Comparison of ENCODE assay signal across 9 mouse cellular contexts in the genomic region with DNA sequence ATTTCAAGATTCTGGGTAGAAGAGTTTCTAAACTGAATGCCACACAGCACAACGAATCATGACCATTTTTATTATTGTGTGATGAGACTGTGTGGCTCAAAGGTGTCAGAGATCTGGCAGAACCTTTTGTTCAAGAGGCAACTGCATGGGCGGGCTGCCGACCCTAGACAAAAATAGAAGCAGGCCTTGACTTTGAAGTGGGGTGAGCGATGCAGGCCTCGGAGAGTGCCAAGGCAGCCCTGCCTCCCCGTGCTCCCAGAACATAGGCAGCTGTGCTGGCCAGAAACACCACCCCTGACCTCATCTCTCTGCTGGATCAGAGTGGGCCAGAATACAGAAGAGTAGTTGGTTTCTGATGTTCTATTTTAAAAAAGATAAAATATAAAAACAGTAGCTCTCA. TPM values are rescaled to one million over a fixed set of nuclear protein-coding genes. Genes with fewer than 3 reads are reported as not detected.
DNase-seq lines count a peak whose midpoint lies in the region; ATAC-seq and TF ChIP-seq lines count a peak whose summit lies in the region.
"Had no signal": no experiment of that assay in that cellular context is flagged by ENCODE, and none has a peak within 500 bp of the region (broad histone marks: within the 10 kb centered on the region; RNA-seq: fewer than 3 reads in every experiment).

No protein-coding gene starts in this region.

- H3K9me3 ChIP-seq in heart, embryonic 13.5 days = no peaks in the 10 kb centered on the region

- peak overlapping the region; percentile 52; the same call in 1 of the 2 replicates for H3K9ac ChIP-seq in heart, embryonic 13.5 days

- no peak; the same call in 1 of the 2 replicates for ATAC-seq in heart, embryonic 13.5 days (ENCODE audit: extremely low read depth, insufficient number of reproducible peaks, low FRiP score, low TSS enrichment)
- no peak for ATAC-seq in activated CD4-positive, CD25-positive, alpha-beta regulatory T cell, adult 4 months

- DNase-seq in left cerebral cortex, adult 2 months (ENCODE audit: extremely low spot score in 1 of 2, low spot score in 2 of 2) = no peak
- no peak for DNase-seq in left cerebral cortex, adult 9 months (ENCODE audit: low spot score in 2 of 2)
- peak; percentile 18 to 27 for DNase-seq in adrenal gland, postnatal 4 days (ENCODE audit: low spot score in 2 of 2)
- peak; percentile 82 for DNase-seq in lung, postnatal 25 days (ENCODE audit: low spot score)
- no peak for DNase-seq in left cerebral cortex, adult 18-20 months (ENCODE audit: low spot score in 2 of 2)
- DNase-seq in left cerebral cortex, adult 11 months (ENCODE audit: low spot score) = no peak

- no peak for TF ChIP-seq CTCF in left cerebral cortex, adult 2 months (IDR thresholded peaks at IDR 0.05)

- H3K4me1 ChIP-seq in heart, embryonic 13.5 days = peaks cover 40% of the 10 kb centered on the region

- H3K27me3 ChIP-seq in heart, embryonic 13.5 days (replicated peaks) = no peaks in the 10 kb centered on the region

- WGBS in heart, embryonic 13.5 days = 11% methylated on average over 6 of the region's 6 CpGs

- peak overlapping the region; percentile 44; the same call in 1 of the 2 replicates for H3K27ac ChIP-seq in left cerebral cortex, adult 2 months
- peak overlapping the region; percentile 93 for H3K27ac ChIP-seq in heart, embryonic 13.5 days (replicated peaks)

- peak overlapping the region; percentile 40 for H3K4me2 ChIP-seq in heart, embryonic 13.5 days

- H3K4me3 ChIP-seq in left cerebral cortex, adult 2 months = no peak overlapping the region
- no peak overlapping the region for H3K4me3 ChIP-seq in heart, embryonic 13.5 days

- no peaks in the 10 kb centered on the region for H3K36me3 ChIP-seq in heart, embryonic 13.5 days

- intact Hi-C loops in left cerebral cortex, adult 2 months (cut with DNase I) = no loop called here

RNA-seq across cellular contexts. Expression of gene Myoz2, which starts 57.6 kb away (rescaled TPM):
- not detected for total RNA-seq in left cerebral cortex, adult 2 months (2021)
- 10 to 100 TPM in 1 of 2 experiments, 1 to 10 TPM in 1; 6.6 to 19.0 TPM for total RNA-seq in adrenal gland, postnatal 4 days (2021)
- polyA plus RNA-seq in heart, embryonic 13.5 days (2015; fragmentation: Nextera tagmentation; extraction: Ambion mirVana) = 166 and 204 TPM in 2 replicates
- polyA plus RNA-seq in activated CD4-positive, CD25-positive, alpha-beta regulatory T cell, adult 4 months (2017; shearing (Covaris generic)) = not detected
- total RNA-seq in left cerebral cortex, adult 18-20 months (2021) = under 1 TPM in 1 of 2 experiments, not detected in 1; 0.54 TPM
- total RNA-seq: MEL had no signal

Comparison
In these comparisons a context has a peak if more than half of its experiments do, and no peak if none do; other contexts are left out.
1. DNase-seq: peak in adrenal gland, postnatal 4 days (2 of 2) and lung, postnatal 25 days (single experiment); none in left cerebral cortex, adult 2 months (0 of 2), left cerebral cortex, adult 9 months (0 of 2), left cerebral cortex, adult 18-20 months (0 of 2) and left cerebral cortex, adult 11 months (single experiment).
2. RNA of gene Myoz2, which starts 57.6 kb away (total RNA-seq): 6.6 to 19.0 TPM in adrenal gland, postnatal 4 days; 0.54 TPM in left cerebral cortex, adult 18-20 months and not detected in left cerebral cortex, adult 2 months; every median in the first group is over 4 times any median in the second.